Mouse (Mus musculus): ENCODE measurements around the gene Stac2. TPM values are rescaled to one million over a fixed set of nuclear protein-coding genes. Genes with fewer than 3 reads are reported as not detected.

The Stac2 gene
- polyA plus RNA-seq, 1 experiment from 2014 or later, result 0.78 TPM

DNA sequence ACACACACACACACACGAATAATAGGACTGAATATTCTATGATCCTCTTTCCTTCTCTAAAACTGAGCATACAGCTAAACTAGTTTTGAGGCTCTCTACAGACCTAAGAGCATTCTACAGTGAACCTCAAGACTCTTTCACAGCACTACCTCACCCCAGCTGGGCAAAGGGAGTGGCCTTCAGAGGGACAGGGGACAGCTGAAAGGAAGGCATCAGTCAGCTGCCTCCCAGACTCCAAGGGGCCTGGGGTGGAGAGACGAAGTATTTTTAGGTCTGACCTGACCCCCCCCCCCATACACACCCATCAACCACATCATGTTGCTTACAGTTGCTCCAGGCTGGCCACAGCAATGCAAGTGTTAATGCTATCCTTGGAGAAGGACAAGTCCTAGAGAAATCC lies 32.1 kb downstream of the Stac2 start:
- WGBS, result 56% methylated on average over 2 of the region's 2 CpGs
- Histone ChIP-seq H3K4me3 (peak overlapping the region; percentile 62), H3K4me1 (replicated peaks) (peaks cover 40% of the 10 kb centered on the region), H3K27me3 (no peaks in the 10 kb centered on the region), H3K9ac (no peak overlapping the region), H3K27ac (no peak overlapping the region), H3K4me2 (peak overlapping the region; percentile 98), H3K9me3 (replicated peaks) (no peaks in the 10 kb centered on the region), H3K36me3 (no peaks in the 10 kb centered on the region)
- no peak for ATAC-seq (replicated peaks; ENCODE audit: insufficient number of reproducible peaks, insufficient read depth, low FRiP score, low read depth)

- Histone ChIP-seq H3K4me2 (no peak overlapping the region), H3K27me3 (no peaks in the 10 kb centered on the region), H3K9me3 (replicated peaks) (no peaks in the 10 kb centered on the region), H3K9ac (no peak overlapping the region), H3K4me3 (no peak overlapping the region), H3K36me3 (no peaks in the 10 kb centered on the region), H3K27ac (no peak overlapping the region), H3K4me1 (replicated peaks) (peaks cover 36% of the 10 kb centered on the region)
- WGBS, result 71% methylated on average over 1 of the region's 1 CpGs
- no peak for ATAC-seq (replicated peaks; ENCODE audit: insufficient number of reproducible peaks, insufficient read depth, low FRiP score, low read depth)
Measured at GRCm38 (mm10) chr11:98020710-98021109, 32.6 kb downstream of the Stac2 start.

GRCm38 (mm10) chr11:98019883-98020610 lies 33.2 kb downstream of the Stac2 start:
- Histone ChIP-seq H3K36me3 (no peaks in the 10 kb centered on the region), H3K4me3 (no peak overlapping the region), H3K4me2 (no peak overlapping the region), H3K9me3 (replicated peaks) (no peaks in the 10 kb centered on the region), H3K27ac (no peak overlapping the region), H3K4me1 (replicated peaks) (peaks cover 34% of the 10 kb centered on the region), H3K9ac (no peak overlapping the region), H3K27me3 (no peaks in the 10 kb centered on the region)
- no peak for ATAC-seq (replicated peaks; ENCODE audit: insufficient number of reproducible peaks, insufficient read depth, low FRiP score, low read depth)
- 42% methylated on average over 8 of the region's 8 CpGs for WGBS

DNA sequence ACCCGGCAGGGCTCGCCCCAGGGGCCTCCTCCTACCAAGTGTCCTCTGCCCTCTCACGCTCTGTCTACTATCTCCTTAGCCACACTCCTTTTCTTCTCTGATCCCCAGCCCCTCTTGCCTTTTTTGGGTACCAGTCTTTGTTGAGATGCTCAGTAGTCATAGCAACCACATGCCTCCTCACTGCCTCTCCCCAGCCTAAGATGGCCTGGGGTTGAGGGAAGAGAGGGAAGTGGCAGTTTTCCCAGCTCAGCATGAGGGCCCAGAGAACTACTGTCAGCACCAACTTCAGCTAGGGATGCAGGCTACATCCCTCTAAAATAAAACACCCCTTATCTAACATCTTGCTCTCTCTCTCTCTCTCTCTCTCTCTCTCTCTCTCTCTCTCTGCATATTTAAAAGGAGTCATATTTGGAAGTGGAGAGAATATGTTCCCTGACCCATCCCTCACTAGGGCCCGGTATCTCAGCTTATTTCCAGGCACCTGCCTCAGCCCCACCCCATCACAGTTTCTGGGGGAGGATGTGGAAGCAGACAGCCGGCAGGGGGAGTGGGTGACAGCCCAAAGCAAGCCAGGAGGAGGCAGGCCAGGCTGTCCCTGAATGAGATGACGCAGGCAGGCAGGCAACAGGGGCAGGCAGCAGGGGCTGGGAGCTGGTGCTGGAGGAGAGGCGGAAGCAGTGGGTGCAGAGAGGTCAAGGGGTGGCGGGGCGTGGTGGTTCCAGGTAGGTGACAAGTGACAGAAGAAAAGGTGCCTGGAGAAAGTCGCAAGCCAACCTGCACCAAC lies 34.2 kb downstream of the Stac2 start:
- no peak overlapping the region for H3K4me3 ChIP-seq
- no peaks in the 10 kb centered on the region for H3K27me3 ChIP-seq
- no peak overlapping the region for H3K4me2 ChIP-seq
- H3K9ac ChIP-seq, result no peak overlapping the region
- ATAC-seq (replicated peaks; ENCODE audit: insufficient number of reproducible peaks, insufficient read depth, low FRiP score, low read depth), result no peak
- no peaks in the 10 kb centered on the region for H3K36me3 ChIP-seq
- peaks cover 34% of the 10 kb centered on the region for H3K4me1 ChIP-seq (replicated peaks)
- no peaks in the 10 kb centered on the region for H3K9me3 ChIP-seq (replicated peaks)
- WGBS, result 43% methylated on average over 10 of the region's 10 CpGs
- H3K27ac ChIP-seq, result no peak overlapping the region

DNA sequence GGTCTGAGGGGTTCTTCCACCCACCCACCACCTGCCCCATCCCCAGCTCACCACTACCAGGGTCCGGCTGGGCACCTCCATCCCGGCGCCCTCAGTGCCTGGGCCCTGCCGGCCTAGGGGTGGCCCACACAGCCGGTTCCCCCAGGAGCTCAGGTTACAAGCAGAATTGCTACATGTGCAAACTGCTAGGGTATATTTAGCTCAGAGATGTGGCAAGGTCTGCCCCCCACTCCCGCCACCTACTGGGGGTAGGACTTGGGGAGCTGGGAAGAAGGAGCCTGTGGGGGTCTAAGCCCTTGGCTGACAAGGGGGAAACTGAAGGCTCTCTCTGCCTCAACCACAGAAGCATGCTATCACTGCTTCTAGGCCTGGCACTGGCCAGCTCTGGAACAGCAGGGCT lies 35.0 kb downstream of the Stac2 start:
- no peak overlapping the region for H3K27ac ChIP-seq
- H3K9ac ChIP-seq, result peak overlapping the region; percentile 38; the same call in 1 of the 2 replicates
- no peak overlapping the region for H3K4me2 ChIP-seq
- H3K36me3 ChIP-seq, result no peaks in the 10 kb centered on the region
- H3K4me3 ChIP-seq, result no peak overlapping the region
- 54% methylated on average over 6 of the region's 6 CpGs for WGBS
- H3K27me3 ChIP-seq, result no peaks in the 10 kb centered on the region
- ATAC-seq (replicated peaks; ENCODE audit: insufficient number of reproducible peaks, insufficient read depth, low FRiP score, low read depth), result no peak
- H3K4me1 ChIP-seq (replicated peaks), result peaks cover 33% of the 10 kb centered on the region
- H3K9me3 ChIP-seq (replicated peaks), result no peaks in the 10 kb centered on the region

GRCm38 (mm10) chr11:98016824-98017223 lies 36.4 kb downstream of the Stac2 start:
- peaks cover 25% of the 10 kb centered on the region for H3K4me1 ChIP-seq (replicated peaks)
- H3K4me2 ChIP-seq, result no peak overlapping the region
- no peak for ATAC-seq (replicated peaks; ENCODE audit: insufficient number of reproducible peaks, insufficient read depth, low FRiP score, low read depth)
- WGBS, result 69% methylated on average over 4 of the region's 4 CpGs
- no peak overlapping the region for H3K4me3 ChIP-seq
- no peaks in the 10 kb centered on the region for H3K9me3 ChIP-seq (replicated peaks)
- no peaks in the 10 kb centered on the region for H3K36me3 ChIP-seq
- H3K9ac ChIP-seq, result no peak overlapping the region
- H3K27me3 ChIP-seq, result peaks cover 3% of the 10 kb centered on the region
- no peak overlapping the region for H3K27ac ChIP-seq

DNA sequence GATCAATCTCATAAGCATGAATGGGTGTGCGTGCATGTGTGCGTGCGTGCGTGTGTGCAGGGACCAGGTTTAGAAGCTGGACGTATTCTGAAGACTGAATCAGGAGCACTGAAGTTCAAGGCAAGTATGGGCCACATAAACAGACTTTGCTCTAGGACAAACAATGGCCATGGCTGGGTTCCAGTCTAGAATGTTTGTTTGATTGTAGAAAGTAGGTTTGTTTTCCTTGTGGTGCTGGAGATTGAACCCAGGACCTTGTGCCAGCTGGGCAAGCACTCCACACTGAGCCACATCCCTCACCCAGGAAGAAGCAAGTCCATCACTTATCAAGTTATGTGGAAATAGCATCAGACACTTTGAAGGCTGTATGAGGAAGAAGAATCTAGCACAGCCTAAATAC lies 37.1 kb downstream of the Stac2 start:
- ATAC-seq (replicated peaks; ENCODE audit: insufficient number of reproducible peaks, insufficient read depth, low FRiP score, low read depth), result no peak
- no peaks in the 10 kb centered on the region; the same call in 1 of the 2 replicates for H3K36me3 ChIP-seq
- peaks cover 18% of the 10 kb centered on the region for H3K4me1 ChIP-seq (replicated peaks)
- no peak overlapping the region for H3K27ac ChIP-seq
- no peak overlapping the region for H3K4me2 ChIP-seq
- H3K9me3 ChIP-seq (replicated peaks), result no peaks in the 10 kb centered on the region
- H3K27me3 ChIP-seq, result peaks cover 6% of the 10 kb centered on the region
- WGBS, result 91% methylated on average over 5 of the region's 5 CpGs
- H3K9ac ChIP-seq, result no peak overlapping the region
- no peak overlapping the region for H3K4me3 ChIP-seq

GRCm38 (mm10) chr11:98012831-98013230 lies 40.4 kb downstream of the Stac2 start:
- no peak for ATAC-seq (replicated peaks; ENCODE audit: insufficient number of reproducible peaks, insufficient read depth, low FRiP score, low read depth)
- Histone ChIP-seq H3K9me3 (replicated peaks) (no peaks in the 10 kb centered on the region), H3K4me3 (no peak overlapping the region), H3K9ac (no peak overlapping the region), H3K4me2 (no peak overlapping the region), H3K27ac (no peak overlapping the region), H3K4me1 (replicated peaks) (no peaks in the 10 kb centered on the region), H3K36me3 (no peaks in the 10 kb centered on the region; the same call in 1 of the 2 replicates), H3K27me3 (peaks cover 6% of the 10 kb centered on the region)
- WGBS, result 82% methylated on average over 10 of the region's 10 CpGs

- no peaks in the 10 kb centered on the region for H3K4me1 ChIP-seq (replicated peaks)
- H3K9me3 ChIP-seq (replicated peaks), result no peaks in the 10 kb centered on the region
- H3K27ac ChIP-seq, result no peak overlapping the region
- no peak overlapping the region for H3K4me2 ChIP-seq
- no peak overlapping the region for H3K9ac ChIP-seq
- peaks cover 6% of the 10 kb centered on the region for H3K27me3 ChIP-seq
- H3K36me3 ChIP-seq, result no peaks in the 10 kb centered on the region; the same call in 1 of the 2 replicates
- 50% methylated on average over 9 of the region's 9 CpGs for WGBS
- no peak for ATAC-seq (replicated peaks; ENCODE audit: insufficient number of reproducible peaks, insufficient read depth, low FRiP score, low read depth)
- H3K4me3 ChIP-seq, result no peak overlapping the region
Measured at GRCm38 (mm10) chr11:98011716-98012115, 41.5 kb downstream of the Stac2 start.

DNA sequence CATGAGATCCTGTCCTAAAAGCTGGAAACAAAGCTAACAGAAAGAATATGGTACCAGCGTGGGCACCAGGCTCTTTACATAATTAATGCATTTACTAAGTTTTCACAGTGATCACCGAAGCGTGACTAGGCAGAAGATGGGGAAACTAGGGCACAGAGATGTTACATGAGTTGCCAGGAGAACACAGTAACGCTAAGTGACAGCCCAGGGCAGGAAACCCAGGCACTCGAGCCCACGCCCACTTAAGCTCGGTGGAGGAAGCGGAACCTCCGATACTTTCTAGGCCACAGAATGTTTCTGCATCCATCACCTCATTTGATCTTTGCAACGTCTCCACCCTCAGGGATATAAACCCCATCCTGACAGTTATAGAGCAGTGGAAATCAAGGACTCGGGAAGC lies 45.2 kb downstream of the Stac2 start:
- Histone ChIP-seq H3K4me3 (no peak overlapping the region), H3K9ac (no peak overlapping the region), H3K9me3 (replicated peaks) (no peaks in the 10 kb centered on the region), H3K36me3 (no peaks in the 10 kb centered on the region; the same call in 1 of the 2 replicates), H3K4me1 (replicated peaks) (peaks cover 20% of the 10 kb centered on the region), H3K27ac (no peak overlapping the region), H3K27me3 (peaks cover 6% of the 10 kb centered on the region), H3K4me2 (no peak overlapping the region)
- 77% methylated on average over 11 of the region's 11 CpGs for WGBS
- no peak for ATAC-seq (replicated peaks; ENCODE audit: insufficient number of reproducible peaks, insufficient read depth, low FRiP score, low read depth)

- Histone ChIP-seq H3K9ac (no peak overlapping the region), H3K9me3 (replicated peaks) (no peaks in the 10 kb centered on the region), H3K27ac (peak overlapping the region; percentile 25; the same call in 1 of the 2 replicates), H3K4me3 (no peak overlapping the region), H3K4me1 (replicated peaks) (peaks cover 31% of the 10 kb centered on the region), H3K36me3 (no peaks in the 10 kb centered on the region; the same call in 1 of the 2 replicates), H3K4me2 (no peak overlapping the region), H3K27me3 (peaks cover 18% of the 10 kb centered on the region)
- WGBS, result 59% methylated on average over 10 of the region's 10 CpGs
- 0 out of 2 replicates have a peak, but pooled peaks have one; percentile 28 for ATAC-seq (replicated peaks; ENCODE audit: insufficient number of reproducible peaks, insufficient read depth, low FRiP score, low read depth)
Measured at GRCm38 (mm10) chr11:98005686-98006085, 47.6 kb downstream of the Stac2 start.

All from heart, embryonic 15.5 days (tissue).